Mouse (Mus musculus) cerebellum, adult 2 months (tissue): ENCODE data around the gene Dnah10.

Experiments
- CTCF ChIP-seq: fragments of 200-500 bp; IDR thresholded peaks from 2 replicates; pipeline ENCODE4 v1.5.1; 2011; ENCODE audit warnings: low read depth, mild to moderate bottlenecking, control low read depth, low read length, moderate library complexity, borderline replicate concordance; ENCODE audit not compliant: insufficient read depth
- POLR2A ChIP-seq: fragments of 200-500 bp; IDR thresholded peaks from 2 replicates; pipeline ENCODE4 v1.6.1; 2011; ENCODE audit warnings: low read length, control low read depth, borderline replicate concordance; ENCODE audit not compliant: insufficient read depth

DNA sequence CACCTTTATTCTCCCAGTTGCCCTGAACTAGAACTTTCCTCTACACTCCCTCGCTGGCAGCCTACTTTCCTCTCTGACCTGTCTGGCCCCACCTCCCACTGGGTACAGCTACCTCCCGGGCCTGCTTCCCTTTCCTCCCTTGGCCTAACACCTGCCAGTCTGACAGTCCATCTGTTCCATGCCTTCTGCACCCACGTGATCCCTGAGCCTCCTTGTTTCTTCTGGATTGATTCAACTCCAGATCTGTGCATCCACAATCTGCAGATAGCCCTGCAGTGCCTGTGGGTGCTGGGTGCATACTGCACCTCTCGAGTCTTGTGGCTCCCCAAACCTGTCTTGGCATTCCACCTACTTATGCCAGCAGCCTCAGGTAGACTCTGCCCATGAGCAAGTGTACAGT, 111.7 kb downstream of the Dnah10 start:
- TF ChIP-seq CTCF, result no peak; the same call in 1 of the 2 replicates
- 0 out of 2 replicates have a peak, but pooled peaks have one; percentile 10 for TF ChIP-seq POLR2A
